Mouse (Mus musculus) urinary bladder, adult 2 months (tissue): ENCODE results near the gene Stpg1. TPM values are rescaled to one million over a fixed set of nuclear protein-coding genes. Genes with fewer than 3 reads are reported as not detected.

Experiments
- DNase-seq: peaks from one replicate; pipeline ENCODE4 v3.0.0; 2022; ENCODE audit warnings: low spot score
- polyA plus RNA-seq: library from polyadenylated mRNA; depleted of rRNA; stranded (reverse); fragments of >200 nt; gene quantifications from 2 replicates; pipeline ENCODE4 v1.2.3, GENCODE M21; 2012

Stpg1 gene
- polyA plus RNA-seq, 1 experiment = 1.3 TPM

- no peak for DNase-seq
These were observed 19.3 kb downstream of the Stpg1 start for GRCm38 (mm10) chr4:135513865-135514264.

GRCm38 (mm10) chr4:135514925-135515324 is 20.3 kb downstream of the Stpg1 start:
- no peak for DNase-seq

- DNase-seq = no peak
These were observed 22.0 kb downstream of the Stpg1 start for GRCm38 (mm10) chr4:135516351-135517316.

GRCm38 (mm10) chr4:135518135-135518534 is 23.5 kb downstream of the Stpg1 start:
- DNase-seq = no peak

- DNase-seq = no peak
These were observed 25.8 kb downstream of the Stpg1 start for GRCm38 (mm10) chr4:135520421-135520820.

GRCm38 (mm10) chr4:135523939-135524338 is 29.3 kb downstream of the Stpg1 start:
- no peak for DNase-seq

GRCm38 (mm10) chr4:135525057-135525456 is 30.5 kb downstream of the Stpg1 start:
- no peak for DNase-seq

GRCm38 (mm10) chr4:135526039-135526710 is 31.6 kb downstream of the Stpg1 start:
- DNase-seq = no peak

GRCm38 (mm10) chr4:135530270-135530669 is 35.7 kb downstream of the Stpg1 start:
- DNase-seq = no peak

- DNase-seq = no peak
These were observed 36.6 kb downstream of the Stpg1 start for GRCm38 (mm10) chr4:135531236-135531635.

- no peak for DNase-seq
These were observed 37.4 kb downstream of the Stpg1 start for GRCm38 (mm10) chr4:135531771-135532613.

GRCm38 (mm10) chr4:135533001-135533400 is 38.4 kb downstream of the Stpg1 start:
- DNase-seq = no peak

- DNase-seq = no peak
These were observed 40.4 kb downstream of the Stpg1 start for GRCm38 (mm10) chr4:135535021-135535420.

- no peak for DNase-seq
These were observed 44.5 kb downstream of the Stpg1 start for GRCm38 (mm10) chr4:135539056-135539455.

- no peak for DNase-seq
These were observed 45.5 kb downstream of the Stpg1 start for GRCm38 (mm10) chr4:135540057-135540456.

GRCm38 (mm10) chr4:135544284-135544683 is 49.7 kb downstream of the Stpg1 start:
- DNase-seq = no peak

GRCm38 (mm10) chr4:135545080-135545511 is 50.5 kb downstream of the Stpg1 start:
- DNase-seq = no peak

- DNase-seq = no peak
These were observed 51.4 kb downstream of the Stpg1 start for GRCm38 (mm10) chr4:135546008-135546407.

GRCm38 (mm10) chr4:135546793-135547192 is 52.2 kb downstream of the Stpg1 start:
- DNase-seq = no peak

- no peak for DNase-seq
These were observed 53.0 kb downstream of the Stpg1 start for GRCm38 (mm10) chr4:135547551-135547950.

- DNase-seq = no peak
These were observed 53.5 kb downstream of the Stpg1 start for GRCm38 (mm10) chr4:135548108-135548507.
